Mouse (Mus musculus) megakaryocyte, embryonic 14.5 days (primary cell): ENCODE data around the gene Mob4.

Experiments
- FLI1 ChIP-seq: IDR thresholded peaks from 2 replicates; pipeline ENCODE4 v1.6.1; 2012; ENCODE audit warnings: low read length, inconsistent platforms, mixed read lengths
- GATA1 ChIP-seq: IDR thresholded peaks from 3 replicates; pipeline ENCODE4 v1.6.1; 2012; ENCODE audit warnings: mixed read lengths, low read length, inconsistent platforms, borderline replicate concordance

DNA sequence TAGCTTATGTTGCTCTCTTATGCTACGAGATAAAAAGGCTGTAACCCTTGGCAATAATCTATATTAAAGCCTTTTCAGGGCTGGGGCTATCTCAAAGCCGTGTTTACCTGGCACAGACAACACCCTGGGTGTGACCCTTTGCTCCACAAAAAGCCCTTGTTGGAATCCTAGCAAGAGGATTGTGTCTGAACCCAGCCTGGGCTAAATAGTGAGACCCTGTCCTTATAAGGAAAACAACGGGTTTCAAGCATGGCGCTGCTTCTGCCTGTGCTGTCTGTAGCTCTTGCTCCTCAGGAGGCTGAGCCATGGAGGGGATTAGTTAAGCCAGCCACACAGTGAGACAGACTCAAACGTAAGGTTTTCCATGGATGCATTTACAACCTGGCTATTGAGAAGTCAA is 31.8 kb downstream of the Mob4 start:
- TF ChIP-seq GATA1 (no peak), FLI1 (no peak)
